Mouse (Mus musculus) hindbrain, embryonic 15.5 days (tissue): ENCODE data around the gene Gm3594. TPM values are rescaled to one million over a fixed set of nuclear protein-coding genes. Genes with fewer than 3 reads are reported as not detected.
"Not testable (repeated sequence)": the region's sequence is repeated elsewhere in the genome, so short reads cannot be mapped to it uniquely, and the experiment has no call there.

ENCODE experiments used
- ATAC-seq: fragments of 200-750 bp; cut with Nextera tagmentation; 2 replicates; pipeline ENCODE4 v1.8.0; 2017; ENCODE audit warnings: low read depth, moderate number of reproducible peaks, moderate TSS enrichment; ENCODE audit not compliant: low FRiP score
- H3K27ac ChIP-seq: fragments of 300-500 bp; sonication (generic); replicated peaks from 2 replicates; pipeline ENCODE4 v1.5.1; 2015; ENCODE audit warnings: mild to moderate bottlenecking, inconsistent platforms
- H3K27me3 ChIP-seq: fragments of 300-500 bp; sonication (generic); 2 replicates; pipeline ENCODE4 v1.6.1; 2015; ENCODE audit warnings: control low read depth, inconsistent platforms
- H3K36me3 ChIP-seq: fragments of 300-500 bp; sonication (generic); 2 replicates; pipeline ENCODE4 v1.6.1; 2015; ENCODE audit warnings: control low read depth, inconsistent platforms
- H3K4me1 ChIP-seq: fragments of 300-500 bp; sonication (generic); replicated peaks from 2 replicates; pipeline ENCODE4 v1.6.1; 2015; ENCODE audit warnings: control low read depth, inconsistent platforms
- H3K4me2 ChIP-seq: fragments of 300-500 bp; sonication (generic); 2 replicates; pipeline ENCODE4 v1.6.1; 2015; ENCODE audit warnings: moderate library complexity, mild to moderate bottlenecking, inconsistent platforms
- H3K4me3 ChIP-seq: fragments of 300-500 bp; sonication (generic); 2 replicates; pipeline ENCODE4 v1.5.1; 2015; ENCODE audit warnings: mild to moderate bottlenecking, inconsistent platforms
- H3K9ac ChIP-seq: fragments of 300-500 bp; sonication (generic); 2 replicates; pipeline ENCODE4 v1.6.1; 2015; ENCODE audit warnings: inconsistent platforms
- H3K9me3 ChIP-seq: fragments of 300-500 bp; sonication (generic); 2 replicates; pipeline ENCODE4 v1.6.1; 2016; ENCODE audit warnings: control low read depth, inconsistent platforms
- WGBS: fragments of 180-500 bp; shearing (Covaris S2); methylation state at CpG from one replicate; pipeline ENCODE4 v1.1.7; 2015; 5-methylcytosine and 5-hydroxymethylcytosine counted together
- polyA plus RNA-seq: library from polyadenylated mRNA; unstranded; fragments of >200 nt; fragmentation: Nextera tagmentation; extraction: Ambion mirVana; gene quantifications from 2 replicates; pipeline ENCODE4 v1.2.1, GENCODE M21; 2015

Gm3594 gene
- not detected in 2 replicates for polyA plus RNA-seq

DNA sequence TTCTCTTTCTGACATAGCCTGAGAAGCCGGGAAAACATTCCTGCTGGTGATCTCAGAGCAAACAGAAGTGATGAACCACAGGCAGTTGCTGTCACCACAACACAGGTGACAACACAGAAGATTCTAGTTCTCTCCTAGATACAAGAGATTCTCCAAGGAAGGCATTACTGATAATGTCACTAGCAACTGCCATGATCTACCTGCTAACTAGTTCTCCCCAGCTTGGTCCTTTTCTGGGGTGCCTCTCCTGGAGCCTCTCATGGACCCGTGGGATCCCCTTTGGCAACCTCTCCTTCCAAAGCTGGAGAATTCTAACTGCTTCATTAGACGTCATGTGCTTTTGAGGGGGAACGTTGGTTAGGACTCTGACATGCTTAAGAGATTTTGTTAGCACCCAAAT is at the start of gene Gm3594:
Gene Gm3594, minus strand, starts transcription at position 101 of the 400 bp plus-strand sequence.
- H3K4me3 ChIP-seq, H3K9ac ChIP-seq, H3K27ac ChIP-seq, H3K9me3 ChIP-seq, H3K36me3 ChIP-seq, ATAC-seq, H3K27me3 ChIP-seq, H3K4me1 ChIP-seq, H3K4me2 ChIP-seq: not testable (repeated sequence)
- WGBS: no CpG with 5 or more reads among the region's 4 CpGs

DNA sequence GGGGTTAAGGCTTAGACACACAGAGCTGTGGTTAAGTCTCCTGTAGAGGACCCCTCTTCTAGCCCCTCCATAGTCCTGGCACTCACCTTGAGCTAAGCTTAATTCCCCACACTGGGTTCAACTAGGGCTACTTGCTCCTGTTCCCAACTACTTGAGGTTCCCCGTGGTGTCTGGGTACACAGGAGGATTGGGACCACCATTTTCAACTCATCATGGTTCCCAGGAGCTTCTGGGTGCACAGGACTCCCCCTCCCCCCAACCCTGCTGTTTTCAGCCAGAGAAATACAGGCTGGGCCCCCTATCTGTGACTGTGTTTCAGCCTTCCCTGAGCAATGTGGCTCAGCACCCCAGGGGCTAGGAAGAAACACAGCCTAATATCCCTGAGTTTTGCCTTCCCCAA is 41.9 kb upstream of the Gm3594 start:
- H3K27me3 ChIP-seq, ATAC-seq: not testable (repeated sequence)
- 40% methylated on average over 1 of the region's 1 CpGs for WGBS

GRCm38 (mm10) chr14:6485541-6485940 is 41.1 kb upstream of the Gm3594 start:
- H3K4me1 ChIP-seq, H3K9me3 ChIP-seq, H3K4me2 ChIP-seq, ATAC-seq, H3K4me3 ChIP-seq, H3K27me3 ChIP-seq, H3K27ac ChIP-seq, H3K36me3 ChIP-seq, H3K9ac ChIP-seq: not testable (repeated sequence)
- WGBS: 71% methylated on average over 1 of the region's 1 CpGs

More for the DNA sequence above, 41.9 kb upstream of the Gm3594 start:
- H3K36me3 ChIP-seq, H3K9me3 ChIP-seq, H3K4me2 ChIP-seq, H3K9ac ChIP-seq, H3K27ac ChIP-seq, H3K4me1 ChIP-seq, H3K4me3 ChIP-seq: not testable (repeated sequence)

DNA sequence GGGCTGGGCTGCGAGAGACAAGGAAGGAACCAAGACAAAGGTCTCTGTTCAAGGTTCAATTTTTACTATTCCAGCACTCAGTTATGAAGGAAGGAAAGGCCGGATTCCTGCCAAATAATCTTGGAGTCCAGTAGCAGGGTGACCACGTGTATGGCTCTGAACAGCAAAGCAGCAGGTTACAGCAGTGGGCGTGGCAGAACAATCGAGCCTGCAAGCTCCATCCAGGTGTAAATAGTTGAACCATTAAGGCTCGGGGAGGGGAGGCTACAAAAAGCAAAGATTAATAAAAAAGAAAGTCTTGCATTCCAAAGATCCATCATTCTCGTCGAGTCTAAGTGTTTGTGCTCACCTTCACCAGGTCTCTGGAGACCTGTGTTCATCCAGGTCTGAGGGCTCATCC is 37.7 kb upstream of the Gm3594 start:
- not testable (repeated sequence) for H3K27ac ChIP-seq, H3K9ac ChIP-seq, H3K4me3 ChIP-seq, H3K36me3 ChIP-seq, H3K27me3 ChIP-seq, H3K4me2 ChIP-seq, H3K4me1 ChIP-seq, ATAC-seq, H3K9me3 ChIP-seq
- WGBS: 81% methylated on average over 7 of the region's 8 CpGs

GRCm38 (mm10) chr14:6471856-6472255 is 27.4 kb upstream of the Gm3594 start:
- not testable (repeated sequence) for H3K4me3 ChIP-seq, H3K9me3 ChIP-seq, ATAC-seq, H3K27me3 ChIP-seq, H3K36me3 ChIP-seq, H3K4me2 ChIP-seq, H3K4me1 ChIP-seq, H3K27ac ChIP-seq, H3K9ac ChIP-seq
- WGBS: 91% methylated on average over 1 of the region's 1 CpGs

DNA sequence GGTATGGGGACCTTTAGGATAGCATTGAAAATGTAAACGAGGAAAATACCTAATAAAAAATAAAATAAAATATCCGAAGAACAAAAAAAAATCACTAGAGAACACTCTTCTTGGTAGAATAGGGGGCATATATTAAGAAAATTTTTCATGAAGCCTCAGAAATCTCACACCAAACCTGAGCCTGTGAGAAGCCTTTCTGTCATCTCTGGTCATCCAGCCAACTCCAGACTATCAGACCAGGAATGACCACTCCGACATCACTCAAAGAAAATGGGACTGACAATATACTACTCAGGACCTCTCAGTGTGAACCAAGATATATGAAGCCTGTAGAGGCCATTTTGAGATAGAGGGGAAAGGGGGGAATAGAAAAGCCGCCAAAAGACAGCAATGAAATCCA is 3.6 kb downstream of the Gm3594 start:
- H3K36me3 ChIP-seq, H3K4me1 ChIP-seq, H3K4me2 ChIP-seq, H3K4me3 ChIP-seq, ATAC-seq, H3K27ac ChIP-seq, H3K9ac ChIP-seq, H3K9me3 ChIP-seq, H3K27me3 ChIP-seq: not testable (repeated sequence)
- 86% methylated on average over 2 of the region's 4 CpGs for WGBS

- 71% methylated on average over 1 of the region's 5 CpGs for WGBS
- not testable (repeated sequence) for H3K4me2 ChIP-seq, ATAC-seq
Observed at GRCm38 (mm10) chr14:6440206-6440605, 4.2 kb downstream of the Gm3594 start.

DNA sequence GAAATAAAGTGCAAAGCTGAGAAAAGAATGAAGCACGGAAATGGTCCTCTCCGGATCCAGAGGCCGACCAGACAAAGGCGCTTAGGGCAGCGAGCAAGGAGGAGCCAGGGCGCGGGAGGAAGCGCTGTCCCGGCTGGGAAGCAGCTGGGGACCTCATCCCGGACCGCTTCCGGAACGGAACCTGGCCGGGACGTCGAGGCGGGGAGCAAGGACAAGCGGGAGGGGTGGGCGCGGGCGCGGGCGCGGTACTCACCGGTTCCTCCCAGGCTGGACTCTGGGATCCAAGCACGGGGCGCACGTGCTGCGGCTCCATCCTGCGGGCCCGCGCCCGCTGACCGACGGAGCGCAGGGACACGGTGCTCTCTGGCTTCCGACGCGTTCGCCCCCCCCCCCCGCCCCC is 17.6 kb downstream of the Gm3594 start:
- Histone ChIP-seq H3K4me2 (peak overlapping the region; percentile 55), H3K4me3 (peak overlapping the region; percentile 42)
- not testable (repeated sequence) for H3K27ac ChIP-seq, H3K9me3 ChIP-seq, H3K36me3 ChIP-seq, ATAC-seq, H3K27me3 ChIP-seq, H3K9ac ChIP-seq, H3K4me1 ChIP-seq
- WGBS: 10% methylated on average over 21 of the region's 42 CpGs

More at GRCm38 (mm10) chr14:6440206-6440605, 4.2 kb downstream of the Gm3594 start:
- not testable (repeated sequence) for H3K27me3 ChIP-seq, H3K9ac ChIP-seq, H3K4me1 ChIP-seq, H3K4me3 ChIP-seq, H3K27ac ChIP-seq, H3K9me3 ChIP-seq, H3K36me3 ChIP-seq

DNA sequence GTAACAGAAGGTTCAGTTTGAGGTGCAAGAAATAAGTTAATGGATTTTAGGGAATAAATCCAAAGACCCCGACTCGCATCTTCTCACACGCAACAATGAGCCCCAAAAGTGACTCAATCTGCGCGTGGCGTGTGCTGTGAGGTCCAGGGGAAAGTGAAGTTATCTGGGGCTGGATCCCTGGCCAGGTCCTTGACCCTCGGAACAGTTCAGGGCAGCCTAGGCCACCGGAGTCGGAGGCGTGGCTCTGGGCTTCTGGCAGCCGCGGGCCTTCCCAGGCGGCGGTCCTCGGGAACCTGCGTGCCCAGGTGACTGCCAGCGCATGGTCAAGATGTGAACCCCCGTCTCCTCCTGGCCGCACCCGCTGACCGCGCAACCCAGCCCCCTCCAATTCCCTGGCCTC is 18.1 kb downstream of the Gm3594 start:
- H3K4me1 ChIP-seq, H3K9me3 ChIP-seq, H3K36me3 ChIP-seq, ATAC-seq, H3K27me3 ChIP-seq, H3K27ac ChIP-seq: not testable (repeated sequence)
- peak overlapping the region; percentile 35; the same call in 1 of the 2 replicates for H3K9ac ChIP-seq
- peak overlapping the region; percentile 42 for H3K4me3 ChIP-seq
- 18% methylated on average over 22 of the region's 22 CpGs for WGBS
- H3K4me2 ChIP-seq: peak overlapping the region; percentile 55

DNA sequence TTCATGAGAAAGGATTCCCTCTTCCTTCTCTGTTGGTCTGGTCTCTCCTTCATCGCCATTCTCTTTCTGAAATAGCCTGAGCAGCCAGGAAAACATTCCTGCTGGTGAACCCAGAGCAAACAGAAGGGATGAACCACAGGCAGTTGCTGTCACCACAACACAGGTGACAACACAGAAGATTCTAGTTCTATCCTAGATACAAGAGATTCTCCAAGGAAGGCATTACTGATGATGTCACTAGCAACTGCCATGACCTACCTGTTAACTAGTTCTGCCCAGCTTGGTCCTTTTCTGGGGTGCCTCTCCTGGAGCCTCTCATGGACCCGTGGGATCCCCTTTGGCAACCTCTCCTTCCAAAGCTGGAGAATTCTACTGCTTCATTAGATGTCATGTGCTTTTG is 32.0 kb downstream of the Gm3594 start, which contains the start of gene Gm3591:
Gene Gm3591, minus strand, starts transcription at position 101 of the 400 bp plus-strand sequence.
- not testable (repeated sequence) for H3K36me3 ChIP-seq, H3K4me2 ChIP-seq, H3K4me1 ChIP-seq, ATAC-seq, H3K27me3 ChIP-seq, H3K4me3 ChIP-seq, H3K27ac ChIP-seq, H3K9ac ChIP-seq, H3K9me3 ChIP-seq
- no CpG with 5 or more reads among the region's 2 CpGs for WGBS

DNA sequence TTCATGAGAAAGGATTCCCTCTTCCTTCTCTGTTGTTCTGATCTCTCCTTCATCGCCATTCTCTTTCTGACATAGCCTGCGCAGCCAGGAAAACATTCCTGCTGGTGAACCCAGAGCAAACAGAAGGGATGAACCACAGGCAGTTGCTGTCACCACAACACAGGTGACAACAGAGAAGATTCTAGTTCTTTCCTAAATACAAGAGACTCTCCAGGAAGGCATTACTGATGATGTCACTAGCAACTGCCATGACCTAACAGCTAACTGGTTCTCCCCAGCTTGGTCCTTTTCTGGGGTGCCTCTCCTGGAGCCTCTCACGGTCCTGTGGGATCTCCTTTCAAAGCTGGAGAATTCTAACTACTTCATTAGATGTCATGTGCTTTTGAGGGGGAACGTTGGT is 54.2 kb downstream of the Gm3594 start, which contains the start of gene Gm16440:
Gene Gm16440, minus strand, starts transcription at position 101 of the 400 bp plus-strand sequence.
- not testable (repeated sequence) for H3K4me2 ChIP-seq, H3K27ac ChIP-seq, H3K36me3 ChIP-seq, H3K4me1 ChIP-seq, H3K27me3 ChIP-seq, ATAC-seq, H3K9ac ChIP-seq, H3K9me3 ChIP-seq, H3K4me3 ChIP-seq
- 90% methylated on average over 2 of the region's 4 CpGs for WGBS
